Mouse (Mus musculus): ENCODE measurements around the gene Hes7. TPM values are rescaled to one million over a fixed set of nuclear protein-coding genes. Genes with fewer than 3 reads are reported as not detected.

Hes7 gene
- polyA plus RNA-seq, 1 experiment: 7.5 TPM

- peaks cover 90% of the 10 kb centered on the region for H3K4me1 ChIP-seq
- peaks cover 10% of the 10 kb centered on the region for H3K36me3 ChIP-seq (replicated peaks; ENCODE audit: low read length)
- TF ChIP-seq FLI1 (IDR thresholded peaks at IDR 0.05; ENCODE audit: low read length): no peak
- TF ChIP-seq GATA1 (IDR thresholded peaks at IDR 0.05; ENCODE audit: borderline replicate concordance, low read length): no peak
- peak overlapping the region; percentile 53 for H3K4me3 ChIP-seq (replicated peaks)
- no peaks in the 10 kb centered on the region for H3K9me3 ChIP-seq
- H3K27me3 ChIP-seq (replicated peaks): peaks cover 2% of the 10 kb centered on the region
These were observed 6.2 kb upstream of the Hes7 start for GRCm38 (mm10) chr11:69114018-69114417.

DNA sequence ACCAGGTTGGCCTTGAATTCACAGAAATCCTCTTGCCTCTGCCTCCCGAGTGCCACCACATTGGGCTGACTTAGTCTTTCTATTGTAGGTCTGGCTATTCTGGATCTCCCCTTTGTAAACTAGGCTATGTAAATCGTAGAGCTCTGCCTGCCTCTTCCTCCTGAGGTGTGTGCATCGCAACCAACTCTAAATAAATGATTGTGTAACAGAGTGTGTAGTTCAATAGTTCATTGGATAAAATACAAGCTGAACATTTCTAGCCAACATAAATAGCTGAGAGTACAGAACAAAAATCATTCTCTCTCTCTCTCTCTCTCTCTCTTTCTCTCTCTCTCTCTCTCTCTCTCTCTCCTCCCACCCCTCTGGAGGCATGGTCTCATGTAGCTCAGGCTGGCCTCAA lies 5.6 kb upstream of the Hes7 start:
- Histone ChIP-seq H3K9me3 (no peaks in the 10 kb centered on the region), H3K4me3 (replicated peaks) (no peak overlapping the region), H3K36me3 (replicated peaks; ENCODE audit: low read length) (peaks cover 4% of the 10 kb centered on the region), H3K4me1 (peaks cover 90% of the 10 kb centered on the region), H3K27me3 (replicated peaks) (peaks cover 2% of the 10 kb centered on the region)
- no peak for TF ChIP-seq FLI1 (IDR thresholded peaks at IDR 0.05; ENCODE audit: low read length)
- TF ChIP-seq GATA1 (IDR thresholded peaks at IDR 0.05; ENCODE audit: borderline replicate concordance, low read length): no peak

DNA sequence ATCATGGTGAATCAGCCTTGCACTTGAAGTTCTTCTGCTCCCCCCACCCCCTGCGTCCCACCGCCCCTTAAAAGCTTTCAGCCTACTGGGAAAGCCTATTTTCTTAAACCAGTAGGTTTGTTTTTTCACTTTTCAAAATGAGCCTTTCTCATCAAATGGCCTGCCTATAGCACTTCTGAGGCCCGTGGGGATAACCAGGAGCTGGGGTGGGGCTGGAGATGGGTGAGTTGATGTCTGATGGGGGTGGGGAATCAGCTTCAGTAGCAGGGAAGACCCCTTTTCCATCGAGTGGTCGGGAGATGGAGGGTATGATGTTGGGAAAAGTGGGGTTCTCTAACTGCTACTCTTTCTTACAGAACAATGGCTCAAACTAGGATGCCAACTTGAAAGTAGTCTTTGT lies 3.4 kb upstream of the Hes7 start:
- Histone ChIP-seq H3K27me3 (replicated peaks) (peaks cover 5% of the 10 kb centered on the region), H3K36me3 (replicated peaks; ENCODE audit: low read length) (no peaks in the 10 kb centered on the region), H3K9me3 (no peaks in the 10 kb centered on the region), H3K4me1 (peaks cover 90% of the 10 kb centered on the region), H3K4me3 (replicated peaks) (peak overlapping the region; percentile 96)
- no peak for TF ChIP-seq FLI1 (IDR thresholded peaks at IDR 0.05; ENCODE audit: low read length)
- no peak for TF ChIP-seq GATA1 (IDR thresholded peaks at IDR 0.05; ENCODE audit: borderline replicate concordance, low read length)

DNA sequence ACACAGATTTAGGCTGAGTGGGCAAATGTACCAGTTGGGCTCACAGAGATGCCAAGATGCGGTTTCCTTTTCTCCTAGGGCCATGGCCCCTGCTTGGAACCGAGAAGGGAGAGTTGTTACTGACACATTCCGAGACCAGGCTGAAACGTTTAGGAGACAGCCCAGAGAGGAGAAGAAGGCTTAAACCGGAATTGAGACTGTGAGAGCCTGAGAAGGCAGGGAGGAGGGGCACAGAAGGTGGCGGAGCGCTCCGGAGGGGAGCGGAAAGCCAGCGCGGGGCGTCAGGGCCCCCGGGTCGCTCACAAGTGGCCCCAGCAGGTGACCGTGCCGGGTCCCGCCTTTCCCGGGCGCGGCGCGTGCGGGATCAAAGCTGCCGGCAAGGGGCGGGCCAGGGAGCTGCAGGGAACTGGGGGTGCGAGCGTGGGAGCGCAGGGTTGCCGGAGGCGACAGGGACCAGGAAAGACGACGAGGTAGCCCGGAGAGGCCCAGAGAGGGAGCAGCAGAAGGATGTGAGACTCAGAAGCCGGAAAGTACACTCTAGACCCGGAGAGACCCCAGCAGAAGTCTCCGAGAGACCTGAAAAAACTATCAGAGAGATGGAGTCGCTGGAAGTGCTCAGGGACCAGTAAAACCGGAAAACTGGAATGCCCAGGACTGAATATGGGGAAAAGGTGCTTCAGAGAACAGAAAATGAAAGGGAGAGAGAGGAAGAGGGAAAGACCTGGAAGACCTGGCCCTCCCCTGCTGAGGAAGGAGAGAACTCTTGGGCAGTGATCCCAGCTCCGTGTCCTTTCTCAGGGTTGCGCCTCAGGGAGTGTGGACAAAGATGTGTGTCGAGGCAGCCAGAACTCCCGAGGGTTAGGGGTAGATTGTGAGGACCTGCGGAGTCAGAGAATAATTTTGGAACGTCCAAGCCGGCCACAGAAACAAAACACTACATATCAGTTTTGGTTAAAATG lies 2.2 kb upstream of the Hes7 start:
- Histone ChIP-seq H3K27me3 (replicated peaks) (peaks cover 3% of the 10 kb centered on the region), H3K9me3 (no peaks in the 10 kb centered on the region), H3K4me1 (peaks cover 79% of the 10 kb centered on the region), H3K4me3 (replicated peaks) (peak overlapping the region; percentile 96), H3K36me3 (replicated peaks; ENCODE audit: low read length) (no peaks in the 10 kb centered on the region)
- TF ChIP-seq GATA1 (IDR thresholded peaks at IDR 0.05; ENCODE audit: borderline replicate concordance, low read length) (no peak), FLI1 (IDR thresholded peaks at IDR 0.05; ENCODE audit: low read length) (no peak)

GRCm38 (mm10) chr11:69118765-69119164 lies 1.4 kb upstream of the Hes7 start:
- Histone ChIP-seq H3K27me3 (replicated peaks) (peaks cover 3% of the 10 kb centered on the region), H3K36me3 (replicated peaks; ENCODE audit: low read length) (no peaks in the 10 kb centered on the region), H3K4me3 (replicated peaks) (peak overlapping the region; percentile 96), H3K9me3 (no peaks in the 10 kb centered on the region), H3K4me1 (peaks cover 72% of the 10 kb centered on the region)
- TF ChIP-seq FLI1 (IDR thresholded peaks at IDR 0.05; ENCODE audit: low read length) (no peak), GATA1 (IDR thresholded peaks at IDR 0.05; ENCODE audit: borderline replicate concordance, low read length) (peak; percentile 55; the same call in 1 of the 3 replicates)

GRCm38 (mm10) chr11:69119446-69120155 lies 603 bp upstream of the Hes7 start:
- no peak for TF ChIP-seq FLI1 (IDR thresholded peaks at IDR 0.05; ENCODE audit: low read length)
- TF ChIP-seq GATA1 (IDR thresholded peaks at IDR 0.05; ENCODE audit: borderline replicate concordance, low read length): no peak
- Histone ChIP-seq H3K4me1 (peaks cover 63% of the 10 kb centered on the region), H3K9me3 (no peaks in the 10 kb centered on the region), H3K4me3 (replicated peaks) (peak overlapping the region; percentile 99), H3K27me3 (replicated peaks) (peaks cover 3% of the 10 kb centered on the region), H3K36me3 (replicated peaks; ENCODE audit: low read length) (no peaks in the 10 kb centered on the region)

- peaks cover 61% of the 10 kb centered on the region for H3K4me1 ChIP-seq
- H3K27me3 ChIP-seq (replicated peaks): peaks cover 3% of the 10 kb centered on the region
- peak overlapping the region; percentile 99 for H3K4me3 ChIP-seq (replicated peaks)
- TF ChIP-seq FLI1 (IDR thresholded peaks at IDR 0.05; ENCODE audit: low read length) (no peak), GATA1 (IDR thresholded peaks at IDR 0.05; ENCODE audit: borderline replicate concordance, low read length) (no peak)
- H3K9me3 ChIP-seq: no peaks in the 10 kb centered on the region
- no peaks in the 10 kb centered on the region for H3K36me3 ChIP-seq (replicated peaks; ENCODE audit: low read length)
These were observed 967 bp downstream of the Hes7 start for GRCm38 (mm10) chr11:69121001-69121740.

GRCm38 (mm10) chr11:69121741-69122335 lies 1.6 kb downstream of the Hes7 start:
- peaks cover 61% of the 10 kb centered on the region for H3K4me1 ChIP-seq
- H3K36me3 ChIP-seq (replicated peaks; ENCODE audit: low read length): no peaks in the 10 kb centered on the region
- H3K9me3 ChIP-seq: no peaks in the 10 kb centered on the region
- peaks cover 8% of the 10 kb centered on the region for H3K27me3 ChIP-seq (replicated peaks)
- peak overlapping the region; percentile 99 for H3K4me3 ChIP-seq (replicated peaks)
- TF ChIP-seq FLI1 (IDR thresholded peaks at IDR 0.05; ENCODE audit: low read length): no peak
- TF ChIP-seq GATA1 (IDR thresholded peaks at IDR 0.05; ENCODE audit: borderline replicate concordance, low read length): no peak

DNA sequence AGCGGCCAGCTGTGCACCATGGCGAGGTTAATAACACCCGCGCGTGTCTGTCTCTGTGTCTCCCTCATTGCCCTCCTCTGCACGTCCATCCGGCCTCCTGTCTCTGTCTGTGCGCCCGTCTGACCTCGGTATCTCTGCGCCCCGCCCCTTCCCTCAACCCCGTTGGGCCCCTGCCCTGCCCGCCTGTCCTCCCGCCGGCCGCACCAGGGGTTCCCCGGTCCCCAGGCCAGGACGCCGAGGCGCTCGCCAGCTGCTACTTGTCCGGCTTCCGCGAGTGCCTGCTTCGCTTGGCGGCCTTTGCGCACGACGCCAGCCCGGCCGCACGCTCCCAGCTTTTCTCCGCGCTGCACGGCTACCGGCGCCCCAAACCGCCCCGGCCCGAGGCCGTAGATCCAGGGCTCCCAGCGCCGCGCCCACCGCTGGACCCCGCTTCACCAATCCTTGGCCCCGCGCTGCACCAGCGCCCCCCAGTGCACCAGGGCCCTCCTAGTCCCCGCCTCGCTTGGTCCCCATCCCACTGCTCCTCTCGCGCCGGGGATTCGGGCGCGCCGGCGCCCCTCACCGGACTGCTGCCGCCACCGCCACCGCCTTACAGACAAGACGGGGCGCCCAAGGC lies 2.2 kb downstream of the Hes7 start, which contains the start of gene 9130213A22Rik:
Gene 9130213A22Rik, minus strand, starts transcription at position 254 of the 616 bp plus-strand sequence.
- peaks cover 14% of the 10 kb centered on the region for H3K27me3 ChIP-seq (replicated peaks)
- peak within 1 kb of the TSS; percentile 99 for H3K4me3 ChIP-seq (replicated peaks)
- peaks cover 61% of the 10 kb centered on the region for H3K4me1 ChIP-seq
- H3K36me3 ChIP-seq (replicated peaks; ENCODE audit: low read length): no peaks in the 10 kb centered on the region
- TF ChIP-seq FLI1 (IDR thresholded peaks at IDR 0.05; ENCODE audit: low read length) (no peak), GATA1 (IDR thresholded peaks at IDR 0.05; ENCODE audit: borderline replicate concordance, low read length) (no peak)
- H3K9me3 ChIP-seq: no peaks in the 10 kb centered on the region

All from megakaryocyte, embryonic 14.5 days (primary cell).